Mouse (Mus musculus) neural tube, embryonic 13.5 days (tissue): ENCODE measurements at regions not wholly inside any gene's neighbourhood (a gene's known extent, or its start where the extent isn't known, plus 50 kb on each side); places are given as distances from the start of the nearest gene placed in this dataset.

Experiments used
- ATAC-seq: fragments of 200-750 bp; cut with Nextera tagmentation; 2 replicates; pipeline ENCODE4 v1.8.0; 2017; ENCODE audit warnings: low read depth, mild to moderate bottlenecking, moderate TSS enrichment, moderate library complexity
- H3K27ac ChIP-seq: fragments of 300-500 bp; sonication (generic); replicated peaks from 2 replicates; pipeline ENCODE4 v1.5.1; 2015; ENCODE audit warnings: moderate library complexity, mild to moderate bottlenecking, inconsistent platforms
- H3K27me3 ChIP-seq: fragments of 300-500 bp; sonication (generic); 2 replicates; pipeline ENCODE4 v1.6.1; 2015; ENCODE audit warnings: mild to moderate bottlenecking, inconsistent platforms
- H3K36me3 ChIP-seq: fragments of 300-500 bp; sonication (generic); 2 replicates; pipeline ENCODE4 v1.6.1; 2015; ENCODE audit warnings: mild to moderate bottlenecking, inconsistent platforms
- H3K4me1 ChIP-seq: fragments of 300-500 bp; sonication (generic); replicated peaks from 2 replicates; pipeline ENCODE4 v1.6.1; 2015; ENCODE audit warnings: inconsistent platforms
- H3K4me2 ChIP-seq: fragments of 300-500 bp; sonication (generic); 2 replicates; pipeline ENCODE4 v1.6.1; 2015; ENCODE audit warnings: inconsistent platforms, mild to moderate bottlenecking, moderate library complexity
- H3K4me3 ChIP-seq: fragments of 300-500 bp; sonication (generic); 2 replicates; pipeline ENCODE4 v1.5.1; 2015; ENCODE audit warnings: mild to moderate bottlenecking, inconsistent platforms
- H3K9ac ChIP-seq: fragments of 300-500 bp; sonication (generic); 2 replicates; pipeline ENCODE4 v1.6.1; 2015; ENCODE audit warnings: moderate library complexity, mild to moderate bottlenecking, inconsistent platforms
- H3K9me3 ChIP-seq: fragments of 300-500 bp; sonication (generic); 2 replicates; pipeline ENCODE4 v1.6.1; 2016; ENCODE audit warnings: inconsistent platforms
- WGBS: fragments of 180-500 bp; shearing (Covaris S2); methylation state at CpG from one replicate; pipeline ENCODE4 v1.1.7; 2015; 5-methylcytosine and 5-hydroxymethylcytosine counted together

- H3K4me3 ChIP-seq = no peak overlapping the region
- H3K9ac ChIP-seq = no peak overlapping the region
- no peaks in the 10 kb centered on the region for H3K27me3 ChIP-seq
- H3K4me2 ChIP-seq = no peak overlapping the region
- H3K36me3 ChIP-seq = no peaks in the 10 kb centered on the region
- H3K9me3 ChIP-seq = peaks cover 3% of the 10 kb centered on the region; the same call in 1 of the 2 replicates
- no peak for ATAC-seq
- H3K27ac ChIP-seq = no peak overlapping the region
- WGBS = 94% methylated on average over 3 of the region's 3 CpGs
- peaks cover 5% of the 10 kb centered on the region for H3K4me1 ChIP-seq
Observed at GRCm38 (mm10) chr13:60237091-60237490, 59.9 kb upstream of the Gas1 start.

GRCm38 (mm10) chr13:60242447-60243109 lies 65.4 kb upstream of the Gas1 start:
- no peak overlapping the region for H3K9ac ChIP-seq

GRCm38 (mm10) chr13:60243110-60243481 lies 65.9 kb upstream of the Gas1 start:
- WGBS = 43% methylated on average over 4 of the region's 4 CpGs
- H3K27me3 ChIP-seq = no peaks in the 10 kb centered on the region
- H3K36me3 ChIP-seq = no peaks in the 10 kb centered on the region
- no peak overlapping the region for H3K9ac ChIP-seq
- peaks cover 3% of the 10 kb centered on the region; the same call in 1 of the 2 replicates for H3K9me3 ChIP-seq
- no peak overlapping the region for H3K4me3 ChIP-seq
- ATAC-seq = no peak
- peak overlapping the region; percentile 52 for H3K27ac ChIP-seq
- H3K4me1 ChIP-seq = peaks cover 22% of the 10 kb centered on the region
- no peak overlapping the region for H3K4me2 ChIP-seq

More at GRCm38 (mm10) chr13:60242447-60243109, 65.4 kb upstream of the Gas1 start:
- Histone ChIP-seq H3K27ac (peak overlapping the region; percentile 52), H3K9me3 (peaks cover 3% of the 10 kb centered on the region; the same call in 1 of the 2 replicates), H3K4me3 (no peak overlapping the region), H3K27me3 (no peaks in the 10 kb centered on the region), H3K36me3 (no peaks in the 10 kb centered on the region), H3K4me1 (peaks cover 22% of the 10 kb centered on the region), H3K4me2 (no peak overlapping the region)
- ATAC-seq = no peak
- WGBS = 46% methylated on average over 8 of the region's 8 CpGs

- no peak overlapping the region for H3K4me2 ChIP-seq
- no peaks in the 10 kb centered on the region for H3K27me3 ChIP-seq
- WGBS = 61% methylated on average over 7 of the region's 7 CpGs
- ATAC-seq = no peak
- no peaks in the 10 kb centered on the region; the same call in 1 of the 2 replicates for H3K4me1 ChIP-seq
- no peak overlapping the region for H3K9ac ChIP-seq
- H3K36me3 ChIP-seq = no peaks in the 10 kb centered on the region
- H3K27ac ChIP-seq = no peak overlapping the region
- H3K9me3 ChIP-seq = no peaks in the 10 kb centered on the region
- no peak overlapping the region for H3K4me3 ChIP-seq
Observed at GRCm38 (mm10) chr13:60255162-60255561, 78.0 kb upstream of the Gas1 start.

GRCm38 (mm10) chr13:60255715-60256114 lies 78.5 kb upstream of the Gas1 start:
- Histone ChIP-seq H3K9me3 (no peaks in the 10 kb centered on the region), H3K4me1 (no peaks in the 10 kb centered on the region; the same call in 1 of the 2 replicates), H3K36me3 (no peaks in the 10 kb centered on the region), H3K27ac (no peak overlapping the region), H3K27me3 (no peaks in the 10 kb centered on the region), H3K4me2 (no peak overlapping the region), H3K9ac (no peak overlapping the region), H3K4me3 (no peak overlapping the region)
- WGBS = 52% methylated on average over 7 of the region's 7 CpGs
- ATAC-seq = no peak

- 79% methylated on average over 8 of the region's 8 CpGs for WGBS
- Histone ChIP-seq H3K27ac (no peak overlapping the region), H3K36me3 (no peaks in the 10 kb centered on the region), H3K4me2 (no peak overlapping the region), H3K4me1 (no peaks in the 10 kb centered on the region; the same call in 1 of the 2 replicates), H3K9ac (no peak overlapping the region), H3K27me3 (no peaks in the 10 kb centered on the region), H3K4me3 (no peak overlapping the region), H3K9me3 (no peaks in the 10 kb centered on the region)
- ATAC-seq = no peak
Observed at GRCm38 (mm10) chr13:60256997-60257396, 79.8 kb upstream of the Gas1 start.

GRCm38 (mm10) chr13:60257878-60258277 lies 80.7 kb upstream of the Gas1 start:
- 61% methylated on average over 3 of the region's 3 CpGs for WGBS

GRCm38 (mm10) chr13:60262449-60263028 lies 85.4 kb upstream of the Gas1 start:
- Histone ChIP-seq H3K27ac (no peak overlapping the region), H3K9me3 (no peaks in the 10 kb centered on the region), H3K4me1 (peaks cover 11% of the 10 kb centered on the region), H3K9ac (no peak overlapping the region), H3K4me3 (no peak overlapping the region), H3K4me2 (no peak overlapping the region), H3K27me3 (no peaks in the 10 kb centered on the region), H3K36me3 (no peaks in the 10 kb centered on the region)
- ATAC-seq = no peak
- 85% methylated on average over 11 of the region's 11 CpGs for WGBS

More at GRCm38 (mm10) chr13:60257878-60258277, 80.7 kb upstream of the Gas1 start:
- no peak for ATAC-seq
- Histone ChIP-seq H3K36me3 (no peaks in the 10 kb centered on the region), H3K27me3 (no peaks in the 10 kb centered on the region), H3K9me3 (no peaks in the 10 kb centered on the region), H3K27ac (no peak overlapping the region), H3K9ac (no peak overlapping the region), H3K4me3 (no peak overlapping the region), H3K4me1 (no peaks in the 10 kb centered on the region; the same call in 1 of the 2 replicates), H3K4me2 (no peak overlapping the region)

GRCm38 (mm10) chr13:60264504-60264903 lies 87.3 kb upstream of the Gas1 start:
- WGBS = 92% methylated on average over 4 of the region's 4 CpGs
- Histone ChIP-seq H3K9me3 (no peaks in the 10 kb centered on the region), H3K36me3 (no peaks in the 10 kb centered on the region), H3K4me1 (peaks cover 26% of the 10 kb centered on the region), H3K9ac (no peak overlapping the region), H3K27ac (no peak overlapping the region), H3K27me3 (no peaks in the 10 kb centered on the region), H3K4me2 (no peak overlapping the region), H3K4me3 (no peak overlapping the region)
- no peak for ATAC-seq

GRCm38 (mm10) chr13:60267557-60267956 lies 90.4 kb upstream of the Gas1 start:
- Histone ChIP-seq H3K27ac (peak overlapping the region; percentile 49; the same call in 1 of the 2 replicates), H3K9ac (no peak overlapping the region), H3K4me2 (peak overlapping the region; percentile 31), H3K4me1 (peaks cover 30% of the 10 kb centered on the region), H3K36me3 (no peaks in the 10 kb centered on the region), H3K27me3 (0 out of 2 replicates have a peak, but pooled peaks cover 8% of the 10 kb centered on the region), H3K9me3 (no peaks in the 10 kb centered on the region), H3K4me3 (no peak overlapping the region)
- WGBS = 10% methylated on average over 12 of the region's 12 CpGs
- peak; percentile 80 for ATAC-seq

GRCm38 (mm10) chr13:60268256-60268655 lies 91.1 kb upstream of the Gas1 start:
- 0 out of 2 replicates have a peak overlapping the region, but pooled peaks have one; percentile 49 for H3K27ac ChIP-seq
- H3K9ac ChIP-seq = no peak overlapping the region
- H3K36me3 ChIP-seq = no peaks in the 10 kb centered on the region
- H3K4me1 ChIP-seq = peaks cover 30% of the 10 kb centered on the region
- ATAC-seq = no peak
- H3K9me3 ChIP-seq = no peaks in the 10 kb centered on the region
- 69% methylated on average over 11 of the region's 11 CpGs for WGBS
- H3K4me3 ChIP-seq = no peak overlapping the region
- H3K27me3 ChIP-seq = 0 out of 2 replicates have a peak, but pooled peaks cover 8% of the 10 kb centered on the region
- no peak overlapping the region for H3K4me2 ChIP-seq

GRCm38 (mm10) chr13:60269406-60269841 lies 92.3 kb upstream of the Gas1 start:
- Histone ChIP-seq H3K36me3 (no peaks in the 10 kb centered on the region), H3K4me2 (no peak overlapping the region), H3K27ac (no peak overlapping the region), H3K4me1 (peaks cover 30% of the 10 kb centered on the region), H3K4me3 (no peak overlapping the region), H3K9me3 (peaks cover 5% of the 10 kb centered on the region; the same call in 1 of the 2 replicates), H3K9ac (no peak overlapping the region), H3K27me3 (0 out of 2 replicates have a peak, but pooled peaks cover 8% of the 10 kb centered on the region)
- no peak; the same call in 1 of the 2 replicates for ATAC-seq
- WGBS = 37% methylated on average over 9 of the region's 9 CpGs
